Mouse (Mus musculus) heart, postnatal 0 days (tissue): ENCODE data around the gene Enpp3.

Source experiments
- CTCF ChIP-seq: IDR thresholded peaks from 2 replicates; pipeline ENCODE4 v1.5.1; 2016; ENCODE audit warnings: antibody characterized with exemption, control low read depth, low read depth
- EP300 ChIP-seq: IDR thresholded peaks from 2 replicates; pipeline ENCODE4 v1.6.1; 2016; ENCODE audit warnings: antibody characterized with exemption, low read depth

DNA sequence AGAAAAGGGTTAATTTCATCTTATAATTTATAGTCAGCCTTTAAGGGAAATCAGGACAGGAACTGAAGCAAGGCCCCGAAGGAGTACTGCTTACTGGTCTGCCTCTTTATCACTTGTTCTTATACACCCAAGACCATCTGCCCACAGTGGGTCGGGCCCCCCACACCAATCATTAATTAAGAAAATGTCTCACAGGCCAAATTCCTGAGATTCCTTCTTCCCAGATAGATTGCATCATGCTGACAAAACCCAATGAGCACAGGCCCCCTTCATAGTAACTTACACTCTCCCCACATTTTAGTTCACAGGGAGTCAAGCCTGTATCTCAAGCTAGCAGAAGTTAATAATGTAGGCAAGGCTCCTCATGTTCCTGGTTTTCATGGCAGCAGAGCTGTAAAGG is 625 bp downstream of the Enpp3 start:
- TF ChIP-seq CTCF (no peak), EP300 (no peak)
